Mouse (Mus musculus) embryonic facial prominence, embryonic 15.5 days (tissue): Measurements from ENCODE around the gene Xylt1. TPM values are rescaled to one million over a fixed set of nuclear protein-coding genes. Genes with fewer than 3 reads are reported as not detected.

Source experiments
- ATAC-seq: fragments of 200-750 bp; cut with Nextera tagmentation; 2 replicates; pipeline ENCODE4 v1.8.0; 2017; ENCODE audit warnings: low read depth, moderate TSS enrichment; ENCODE audit not compliant: insufficient number of reproducible peaks, low FRiP score, low TSS enrichment
- H3K27ac ChIP-seq: fragments of 300-500 bp; sonication (generic); replicated peaks from 2 replicates; pipeline ENCODE4 v1.5.1; 2015; ENCODE audit warnings: mild to moderate bottlenecking, inconsistent platforms
- H3K27me3 ChIP-seq: fragments of 300-500 bp; sonication (generic); 2 replicates; pipeline ENCODE4 v1.6.1; 2015; ENCODE audit warnings: inconsistent platforms
- H3K36me3 ChIP-seq: fragments of 300-500 bp; sonication (generic); 2 replicates; pipeline ENCODE4 v1.6.1; 2015; ENCODE audit warnings: mild to moderate bottlenecking, inconsistent platforms
- H3K4me1 ChIP-seq: fragments of 300-500 bp; sonication (generic); 2 replicates; pipeline ENCODE4 v1.6.1; 2015; ENCODE audit warnings: inconsistent platforms
- H3K4me2 ChIP-seq: fragments of 300-500 bp; sonication (generic); replicated peaks from 2 replicates; pipeline ENCODE4 v1.6.1; 2015; ENCODE audit warnings: mild to moderate bottlenecking, inconsistent platforms
- H3K4me3 ChIP-seq: fragments of 300-500 bp; sonication (generic); replicated peaks from 2 replicates; pipeline ENCODE4 v1.5.1; 2015; ENCODE audit warnings: mild to moderate bottlenecking, inconsistent platforms
- H3K9ac ChIP-seq: fragments of 300-500 bp; sonication (generic); 2 replicates; pipeline ENCODE4 v1.6.1; 2015; ENCODE audit warnings: inconsistent platforms
- H3K9me3 ChIP-seq: fragments of 300-500 bp; sonication (generic); replicated peaks from 2 replicates; pipeline ENCODE4 v1.6.1; 2016; ENCODE audit warnings: inconsistent platforms
- WGBS: fragments of 180-500 bp; shearing (Covaris S2); methylation state at CpG from one replicate; pipeline ENCODE4 v1.1.7; 2015; 5-methylcytosine and 5-hydroxymethylcytosine counted together
- polyA plus RNA-seq: library from polyadenylated mRNA; unstranded; fragments of >200 nt; fragmentation: Nextera tagmentation; extraction: Ambion mirVana; gene quantifications from 2 replicates; pipeline ENCODE4 v1.2.1, GENCODE M21; 2015

Xylt1 gene
- 2.3 and 2.7 TPM in 2 replicates for polyA plus RNA-seq

- under 1% methylated on average over 65 of the region's 69 CpGs for WGBS
- peak within 1 kb of the TSS; percentile 74 for H3K9ac ChIP-seq
- no peaks in the 10 kb centered on the region for H3K36me3 ChIP-seq
- peak within 1 kb of the TSS; percentile 88 for H3K4me2 ChIP-seq
- no peaks in the 10 kb centered on the region for H3K9me3 ChIP-seq
- H3K27ac ChIP-seq, result peak within 1 kb of the TSS; percentile 83
- H3K4me3 ChIP-seq, result peak within 1 kb of the TSS; percentile 82
- ATAC-seq, result peak; percentile 86
- peaks cover 23% of the 10 kb centered on the region for H3K4me1 ChIP-seq
- peaks cover 15% of the 10 kb centered on the region for H3K27me3 ChIP-seq
These were observed at the start of gene Xylt1 for GRCm38 (mm10) chr7:117380418-117381187. TSS of gene Xylt1 (plus strand) at chr7:117380979.

- Histone ChIP-seq H3K4me1 (no peaks in the 10 kb centered on the region), H3K4me3 (no peak overlapping the region), H3K27ac (no peak overlapping the region), H3K4me2 (no peak overlapping the region), H3K9me3 (no peaks in the 10 kb centered on the region), H3K9ac (no peak overlapping the region), H3K36me3 (no peaks in the 10 kb centered on the region), H3K27me3 (no peaks in the 10 kb centered on the region)
- WGBS, result 70% methylated on average over 5 of the region's 5 CpGs
- ATAC-seq, result no peak
These were observed 46.8 kb upstream of the Xylt1 start for GRCm38 (mm10) chr7:117333936-117334335.

GRCm38 (mm10) chr7:117356316-117356715 is 24.5 kb upstream of the Xylt1 start:
- no peak overlapping the region for H3K9ac ChIP-seq
- H3K4me1 ChIP-seq, result no peaks in the 10 kb centered on the region
- H3K4me2 ChIP-seq, result no peak overlapping the region
- H3K9me3 ChIP-seq, result no peaks in the 10 kb centered on the region
- no peak overlapping the region for H3K4me3 ChIP-seq
- ATAC-seq, result no peak
- H3K27me3 ChIP-seq, result no peaks in the 10 kb centered on the region
- H3K36me3 ChIP-seq, result no peaks in the 10 kb centered on the region
- 88% methylated on average over 2 of the region's 2 CpGs for WGBS
- H3K27ac ChIP-seq, result no peak overlapping the region

- no peak overlapping the region for H3K4me3 ChIP-seq
- no peaks in the 10 kb centered on the region for H3K9me3 ChIP-seq
- H3K36me3 ChIP-seq, result no peaks in the 10 kb centered on the region
- WGBS, result 67% methylated on average over 6 of the region's 6 CpGs
- no peak overlapping the region for H3K4me2 ChIP-seq
- no peak overlapping the region for H3K27ac ChIP-seq
- ATAC-seq, result no peak
- no peak overlapping the region for H3K9ac ChIP-seq
- H3K4me1 ChIP-seq, result no peaks in the 10 kb centered on the region
- H3K27me3 ChIP-seq, result no peaks in the 10 kb centered on the region
These were observed 23.2 kb upstream of the Xylt1 start for GRCm38 (mm10) chr7:117357425-117358194.

- Histone ChIP-seq H3K4me3 (no peak overlapping the region), H3K36me3 (no peaks in the 10 kb centered on the region), H3K9me3 (no peaks in the 10 kb centered on the region), H3K4me1 (no peaks in the 10 kb centered on the region), H3K9ac (no peak overlapping the region), H3K27ac (no peak overlapping the region), H3K4me2 (no peak overlapping the region), H3K27me3 (no peaks in the 10 kb centered on the region)
- WGBS, result 82% methylated on average over 2 of the region's 2 CpGs
- no peak for ATAC-seq
These were observed 19.5 kb upstream of the Xylt1 start for GRCm38 (mm10) chr7:117361281-117361680.

GRCm38 (mm10) chr7:117362493-117362892 is 18.3 kb upstream of the Xylt1 start:
- Histone ChIP-seq H3K36me3 (no peaks in the 10 kb centered on the region), H3K27ac (no peak overlapping the region), H3K9ac (no peak overlapping the region), H3K4me1 (no peaks in the 10 kb centered on the region), H3K4me2 (no peak overlapping the region), H3K27me3 (no peaks in the 10 kb centered on the region), H3K9me3 (no peaks in the 10 kb centered on the region), H3K4me3 (no peak overlapping the region)
- WGBS, result 75% methylated on average over 4 of the region's 4 CpGs
- no peak for ATAC-seq

GRCm38 (mm10) chr7:117368647-117369289 is 12.0 kb upstream of the Xylt1 start:
- no peak overlapping the region for H3K4me3 ChIP-seq
- H3K36me3 ChIP-seq, result no peaks in the 10 kb centered on the region
- H3K9ac ChIP-seq, result no peak overlapping the region
- H3K4me2 ChIP-seq, result no peak overlapping the region
- no peaks in the 10 kb centered on the region for H3K27me3 ChIP-seq
- 70% methylated on average over 6 of the region's 6 CpGs for WGBS
- H3K9me3 ChIP-seq, result no peaks in the 10 kb centered on the region
- no peak for ATAC-seq
- H3K27ac ChIP-seq, result no peak overlapping the region
- no peaks in the 10 kb centered on the region for H3K4me1 ChIP-seq

- 74% methylated on average over 5 of the region's 5 CpGs for WGBS
- Histone ChIP-seq H3K9me3 (no peaks in the 10 kb centered on the region), H3K27ac (no peak overlapping the region), H3K36me3 (no peaks in the 10 kb centered on the region), H3K4me3 (no peak overlapping the region), H3K4me1 (no peaks in the 10 kb centered on the region), H3K9ac (no peak overlapping the region), H3K27me3 (no peaks in the 10 kb centered on the region), H3K4me2 (no peak overlapping the region)
- no peak for ATAC-seq
These were observed 11.4 kb upstream of the Xylt1 start for GRCm38 (mm10) chr7:117369290-117369941.

GRCm38 (mm10) chr7:117375886-117376309 is 4.9 kb upstream of the Xylt1 start:
- WGBS, result 19% methylated on average over 9 of the region's 9 CpGs
- H3K27me3 ChIP-seq, result peaks cover 15% of the 10 kb centered on the region
- no peaks in the 10 kb centered on the region for H3K9me3 ChIP-seq
- H3K9ac ChIP-seq, result no peak overlapping the region
- no peaks in the 10 kb centered on the region for H3K36me3 ChIP-seq
- H3K27ac ChIP-seq, result no peak overlapping the region
- ATAC-seq, result no peak
- no peak overlapping the region for H3K4me3 ChIP-seq
- no peak overlapping the region for H3K4me2 ChIP-seq
- peaks cover 8% of the 10 kb centered on the region; the same call in 1 of the 2 replicates for H3K4me1 ChIP-seq

- H3K9ac ChIP-seq, result no peak overlapping the region
- H3K9me3 ChIP-seq, result no peaks in the 10 kb centered on the region
- peaks cover 15% of the 10 kb centered on the region for H3K27me3 ChIP-seq
- peaks cover 13% of the 10 kb centered on the region for H3K4me1 ChIP-seq
- H3K4me3 ChIP-seq, result no peak overlapping the region
- 84% methylated on average over 3 of the region's 3 CpGs for WGBS
- no peak overlapping the region for H3K27ac ChIP-seq
- H3K4me2 ChIP-seq, result no peak overlapping the region
- ATAC-seq, result no peak
- H3K36me3 ChIP-seq, result no peaks in the 10 kb centered on the region
These were observed 3.6 kb upstream of the Xylt1 start for GRCm38 (mm10) chr7:117377138-117377537.

GRCm38 (mm10) chr7:117380036-117380417 is 752 bp upstream of the Xylt1 start:
- 8% methylated on average over 7 of the region's 7 CpGs for WGBS
- Histone ChIP-seq H3K36me3 (no peaks in the 10 kb centered on the region), H3K27ac (no peak overlapping the region), H3K4me1 (peaks cover 23% of the 10 kb centered on the region), H3K4me3 (peak overlapping the region; percentile 82), H3K4me2 (peak overlapping the region; percentile 88), H3K27me3 (peaks cover 15% of the 10 kb centered on the region), H3K9ac (peak overlapping the region; percentile 74), H3K9me3 (no peaks in the 10 kb centered on the region)
- no peak for ATAC-seq
